Mouse (Mus musculus): ENCODE results near the gene Lime1.

Gene Lime1

GRCm38 (mm10) chr2:181379778-181380177 is at the start of gene Lime1:
Gene Lime1, plus strand, starts transcription at chr2:181380078.
- no peak for DNase-seq (ENCODE audit: low read depth, low spot score)

GRCm38 (mm10) chr2:181332542-181332941 is 47.3 kb upstream of the Lime1 start:
- no peak for DNase-seq (ENCODE audit: low read depth, low spot score)

- peak; percentile 68 for DNase-seq (ENCODE audit: low read depth, low spot score)
Measured at GRCm38 (mm10) chr2:181334023-181334422, 45.9 kb upstream of the Lime1 start.

- no peak for DNase-seq (ENCODE audit: low read depth, low spot score)
Measured at GRCm38 (mm10) chr2:181340426-181340825, 39.5 kb upstream of the Lime1 start.

GRCm38 (mm10) chr2:181342766-181343165 is 37.1 kb upstream of the Lime1 start:
- DNase-seq (ENCODE audit: low read depth, low spot score): no peak

- no peak for DNase-seq (ENCODE audit: low read depth, low spot score)
Measured at GRCm38 (mm10) chr2:181356780-181357179, 23.1 kb upstream of the Lime1 start.

- no peak for DNase-seq (ENCODE audit: low read depth, low spot score)
Measured at GRCm38 (mm10) chr2:181363946-181364345, 15.9 kb upstream of the Lime1 start.

GRCm38 (mm10) chr2:181364487-181364859 is 15.4 kb upstream of the Lime1 start:
- DNase-seq (ENCODE audit: low read depth, low spot score): no peak

GRCm38 (mm10) chr2:181364860-181365596 is 14.8 kb upstream of the Lime1 start, which contains the start of the genes Zgpat and Arfrp1:
Gene Zgpat, plus strand, starts transcription at chr2:181364928.
Gene Arfrp1, minus strand, starts transcription at chr2:181365404.
- peak; percentile 95 for DNase-seq (ENCODE audit: low read depth, low spot score)

- no peak for DNase-seq (ENCODE audit: low read depth, low spot score)
Measured at GRCm38 (mm10) chr2:181365655-181366075, 14.2 kb upstream of the Lime1 start.

GRCm38 (mm10) chr2:181370001-181370400 is 9.9 kb upstream of the Lime1 start:
- DNase-seq (ENCODE audit: low read depth, low spot score): peak; percentile 24

- DNase-seq (ENCODE audit: low read depth, low spot score): peak; percentile 70
Measured at GRCm38 (mm10) chr2:181375787-181376186, 4.1 kb upstream of the Lime1 start.

- no peak for DNase-seq (ENCODE audit: low read depth, low spot score)
Measured at GRCm38 (mm10) chr2:181377230-181377629, 2.6 kb upstream of the Lime1 start.

GRCm38 (mm10) chr2:181378701-181379100 is 1.2 kb upstream of the Lime1 start:
- DNase-seq (ENCODE audit: low read depth, low spot score): no peak

GRCm38 (mm10) chr2:181380251-181380650 is 373 bp downstream of the Lime1 start:
- DNase-seq (ENCODE audit: low read depth, low spot score): no peak

- no peak for DNase-seq (ENCODE audit: low read depth, low spot score)
Measured at GRCm38 (mm10) chr2:181381107-181381506, 1.2 kb downstream of the Lime1 start.

- peak; percentile 46 for DNase-seq (ENCODE audit: low read depth, low spot score)
Measured at GRCm38 (mm10) chr2:181381631-181382306, 1.9 kb downstream of the Lime1 start.

GRCm38 (mm10) chr2:181384463-181384862 is 4.6 kb downstream of the Lime1 start:
- no peak for DNase-seq (ENCODE audit: low read depth, low spot score)

GRCm38 (mm10) chr2:181384919-181385391 is 5.1 kb downstream of the Lime1 start:
- DNase-seq (ENCODE audit: low read depth, low spot score): no peak

- DNase-seq (ENCODE audit: low read depth, low spot score): no peak
Measured at GRCm38 (mm10) chr2:181385885-181386284, 6.0 kb downstream of the Lime1 start.

GRCm38 (mm10) chr2:181386663-181387210 is 6.9 kb downstream of the Lime1 start:
- DNase-seq (ENCODE audit: low read depth, low spot score): no peak

GRCm38 (mm10) chr2:181390136-181390870 is 10.4 kb downstream of the Lime1 start:
- no peak for DNase-seq (ENCODE audit: low read depth, low spot score)

All from A20 (cell line).